Mouse (Mus musculus) CH12.LX (cell line): ENCODE data around the gene Rbm4b.

Experiments
- CTCF ChIP-seq, 2 experiments: IDR thresholded peaks in 1 of 2; conservative IDR thresholded peaks in 1 of 2; 2 replicates each; pipeline ENCODE4 v1.5.1; 2011 to 2012; ENCODE audit warnings: low read depth in 2 of 2, low read length in 2 of 2, improper control_type of control experiment in 1 of 2, inconsistent platforms in 1 of 2, mild to moderate bottlenecking in 1 of 2, moderate library complexity in 1 of 2
- ELF1 ChIP-seq: IDR thresholded peaks from 2 replicates; pipeline ENCODE4 v1.6.1; 2014; ENCODE audit warnings: low read depth, mild to moderate bottlenecking, inconsistent platforms, low read length, improper control_type of control experiment
- EP300 ChIP-seq: IDR thresholded peaks from 2 replicates; pipeline ENCODE4 v1.6.1; 2011; ENCODE audit warnings: low read length, improper control_type of control experiment
- GABPA ChIP-seq: IDR thresholded peaks from 2 replicates; pipeline ENCODE4 v1.6.1; 2012; ENCODE audit warnings: low read depth, low read length, improper control_type of control experiment, inconsistent platforms; ENCODE audit not compliant: insufficient replicate concordance
- IRF4 ChIP-seq: IDR thresholded peaks from 2 replicates; pipeline ENCODE4 v1.6.1; 2014; ENCODE audit warnings: low read depth, mild to moderate bottlenecking, inconsistent platforms, low read length, improper control_type of control experiment
- MAFK ChIP-seq: IDR thresholded peaks from 2 replicates; pipeline ENCODE4 v1.6.1; 2011; ENCODE audit warnings: low read length, improper control_type of control experiment; ENCODE audit not compliant: insufficient replicate concordance
- MAZ ChIP-seq: IDR thresholded peaks from 2 replicates; pipeline ENCODE4 v1.6.1; 2012; ENCODE audit warnings: low read depth, mild to moderate bottlenecking, inconsistent platforms, low read length, improper control_type of control experiment, moderate library complexity
- NRF1 ChIP-seq: IDR thresholded peaks from 2 replicates; pipeline ENCODE4 v1.6.1; 2014; ENCODE audit warnings: low read depth, mild to moderate bottlenecking, inconsistent platforms, low read length, improper control_type of control experiment, moderate library complexity
- POLR2A ChIP-seq: IDR thresholded peaks from 2 replicates; pipeline ENCODE4 v1.6.1; 2011; ENCODE audit warnings: low read depth, mild to moderate bottlenecking, improper control_type of control experiment, low read length
- SIN3A ChIP-seq: IDR thresholded peaks from 2 replicates; pipeline ENCODE4 v1.6.1; 2012; ENCODE audit warnings: low read length, improper control_type of control experiment, inconsistent platforms
- USF1 ChIP-seq: IDR thresholded peaks from 2 replicates; pipeline ENCODE4 v1.6.1; 2014; ENCODE audit warnings: low read depth, mild to moderate bottlenecking, inconsistent platforms, low read length, improper control_type of control experiment
- ZMIZ1 ChIP-seq: IDR thresholded peaks from 2 replicates; pipeline ENCODE4 v1.6.1; 2012; ENCODE audit warnings: low read depth, mild to moderate bottlenecking, inconsistent platforms, low read length, improper control_type of control experiment

DNA sequence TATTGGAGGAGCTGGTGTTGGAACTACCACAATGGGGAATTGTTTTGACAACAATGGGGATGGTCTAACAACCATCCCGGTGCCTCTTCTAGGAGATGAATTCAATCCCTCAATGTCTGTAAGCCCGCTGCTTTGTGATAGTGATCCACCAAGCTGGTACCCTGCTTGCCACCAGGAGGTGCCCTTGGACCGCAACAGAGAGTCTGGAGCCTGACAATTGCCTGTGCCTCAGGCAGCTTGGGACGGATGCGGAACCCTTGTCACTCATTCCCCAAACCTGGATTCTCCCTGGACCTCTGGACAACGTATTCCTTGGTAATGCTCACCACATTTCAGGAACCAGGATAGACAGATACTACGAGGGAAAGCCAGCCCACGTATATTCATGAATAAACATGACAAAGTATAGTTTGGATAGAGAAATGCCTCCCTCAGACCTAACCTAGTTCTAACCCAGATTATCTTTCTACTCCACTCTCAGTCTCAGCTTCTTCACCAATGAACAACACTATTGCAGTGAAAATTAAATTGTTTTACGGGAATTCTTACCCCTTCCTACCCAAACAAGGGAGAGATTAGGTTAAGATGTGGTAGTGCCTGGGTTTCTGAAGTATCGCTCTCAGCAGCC lies 618 bp upstream of the Rbm4b start:
- TF ChIP-seq USF1 (no peak), NRF1 (no peak), ELF1 (peak; percentile 42; the same call in 1 of the 2 replicates), SIN3A (peak; percentile 58; the same call in 1 of the 2 replicates), IRF4 (0 out of 2 replicates have a peak, but pooled peaks have one; percentile 43), GABPA (no peak), CTCF (conservative IDR thresholded peaks at IDR 0.05 in 1 of 2, IDR thresholded peaks at IDR 0.05 in 1 of 2; ENCODE audit: low read depth in 2 of 2, low read length in 2 of 2) (peak; percentile 79 to 97), MAFK (no peak), EP300 (no peak), POLR2A (no peak), MAZ (no peak), ZMIZ1 (no peak)
